Mouse (Mus musculus) liver, embryonic 14.5 days (tissue): ENCODE measurements around the gene Pax9.

Experiments
- CTCF ChIP-seq: IDR thresholded peaks from 2 replicates; pipeline ENCODE4 v1.5.1; 2016; ENCODE audit warnings: antibody characterized with exemption, low read depth, control low read depth
- EP300 ChIP-seq: IDR thresholded peaks from 2 replicates; pipeline ENCODE4 v1.6.1; 2016; ENCODE audit warnings: antibody characterized with exemption, low read depth

- no peak for TF ChIP-seq CTCF
- no peak for TF ChIP-seq EP300
Observed at GRCm38 (mm10) chr12:56737104-56737503, 45.5 kb downstream of the Pax9 start.
